Mouse (Mus musculus): ENCODE measurements at regions not wholly inside any gene's neighbourhood (a gene's known extent, or its start where the extent isn't known, plus 50 kb on each side); places are given as distances from the start of the nearest gene placed in this dataset.

GRCm38 (mm10) chr10:98703642-98704293, 210.4 kb upstream of the Atp2b1 start:
- 96% methylated on average over 2 of the region's 2 CpGs for WGBS
- H3K27ac ChIP-seq (ENCODE audit: insufficient read depth, low read length): no peak overlapping the region
- H3K4me1 ChIP-seq (ENCODE audit: control insufficient read depth, insufficient read depth, low read length): peaks cover 6% of the 10 kb centered on the region; the same call in 1 of the 2 replicates
- no peak for DNase-seq
- H3K4me3 ChIP-seq (replicated peaks; ENCODE audit: insufficient read depth, low read depth, low read length): no peak overlapping the region
- TF ChIP-seq CTCF (IDR thresholded peaks at IDR 0.05; ENCODE audit: borderline replicate concordance, insufficient read depth, low read depth, low read length) (no peak), POLR2A (IDR thresholded peaks at IDR 0.05; ENCODE audit: borderline replicate concordance, insufficient read depth, low read length) (no peak)
- H3K27me3 ChIP-seq (ENCODE audit: control insufficient read depth, insufficient read depth, low read length): no peaks in the 10 kb centered on the region

- 95% methylated on average over 6 of the region's 6 CpGs for WGBS
- peaks cover 6% of the 10 kb centered on the region; the same call in 1 of the 2 replicates for H3K4me1 ChIP-seq (ENCODE audit: control insufficient read depth, insufficient read depth, low read length)
- no peaks in the 10 kb centered on the region for H3K27me3 ChIP-seq (ENCODE audit: control insufficient read depth, insufficient read depth, low read length)
- H3K27ac ChIP-seq (ENCODE audit: insufficient read depth, low read length): no peak overlapping the region
- DNase-seq: no peak
- TF ChIP-seq POLR2A (IDR thresholded peaks at IDR 0.05; ENCODE audit: borderline replicate concordance, insufficient read depth, low read length) (no peak), CTCF (IDR thresholded peaks at IDR 0.05; ENCODE audit: borderline replicate concordance, insufficient read depth, low read depth, low read length) (no peak)
- no peak overlapping the region for H3K4me3 ChIP-seq (replicated peaks; ENCODE audit: insufficient read depth, low read depth, low read length)
Measured at GRCm38 (mm10) chr10:98704559-98704958, 209.6 kb upstream of the Atp2b1 start.

GRCm38 (mm10) chr10:98717856-98718255, 196.3 kb upstream of the Atp2b1 start:
- Histone ChIP-seq H3K4me3 (replicated peaks; ENCODE audit: insufficient read depth, low read depth, low read length) (no peak overlapping the region), H3K4me1 (ENCODE audit: control insufficient read depth, insufficient read depth, low read length) (no peaks in the 10 kb centered on the region), H3K27me3 (ENCODE audit: control insufficient read depth, insufficient read depth, low read length) (no peaks in the 10 kb centered on the region), H3K27ac (ENCODE audit: insufficient read depth, low read length) (no peak overlapping the region)
- TF ChIP-seq CTCF (IDR thresholded peaks at IDR 0.05; ENCODE audit: borderline replicate concordance, insufficient read depth, low read depth, low read length) (no peak), POLR2A (IDR thresholded peaks at IDR 0.05; ENCODE audit: borderline replicate concordance, insufficient read depth, low read length) (no peak)
- WGBS: 88% methylated on average over 4 of the region's 4 CpGs
- no peak for DNase-seq

DNA sequence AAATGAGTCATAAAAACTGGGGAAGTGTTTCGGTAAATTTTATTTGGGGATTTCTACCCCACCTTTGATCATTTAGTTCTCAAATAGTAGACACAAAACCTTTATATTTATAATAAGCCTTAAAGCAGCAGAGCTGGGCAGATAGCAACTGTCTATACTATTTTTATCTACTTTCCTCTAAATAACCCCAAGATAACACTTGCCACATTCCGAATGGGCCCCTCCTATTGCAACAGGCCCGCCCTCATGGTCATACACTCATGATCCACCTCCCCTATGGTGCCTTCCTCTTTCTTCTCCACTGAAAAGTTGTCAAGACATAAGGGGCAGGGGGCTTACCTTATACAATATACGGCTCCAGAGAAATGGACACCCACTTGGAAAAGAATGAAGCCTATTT, 195.5 kb upstream of the Atp2b1 start:
- Histone ChIP-seq H3K27ac (ENCODE audit: insufficient read depth, low read length) (no peak overlapping the region), H3K27me3 (ENCODE audit: control insufficient read depth, insufficient read depth, low read length) (no peaks in the 10 kb centered on the region), H3K4me3 (replicated peaks; ENCODE audit: insufficient read depth, low read depth, low read length) (no peak overlapping the region), H3K4me1 (ENCODE audit: control insufficient read depth, insufficient read depth, low read length) (no peaks in the 10 kb centered on the region)
- no peak for TF ChIP-seq POLR2A (IDR thresholded peaks at IDR 0.05; ENCODE audit: borderline replicate concordance, insufficient read depth, low read length)
- TF ChIP-seq CTCF (IDR thresholded peaks at IDR 0.05; ENCODE audit: borderline replicate concordance, insufficient read depth, low read depth, low read length): no peak
- no peak for DNase-seq
- WGBS: 95% methylated on average over 4 of the region's 4 CpGs

- WGBS: 74% methylated on average over 6 of the region's 6 CpGs
- no peak for DNase-seq
- Histone ChIP-seq H3K27ac (ENCODE audit: insufficient read depth, low read length) (no peak overlapping the region), H3K27me3 (ENCODE audit: control insufficient read depth, insufficient read depth, low read length) (no peaks in the 10 kb centered on the region), H3K4me1 (ENCODE audit: control insufficient read depth, insufficient read depth, low read length) (no peaks in the 10 kb centered on the region), H3K4me3 (replicated peaks; ENCODE audit: insufficient read depth, low read depth, low read length) (no peak overlapping the region)
- TF ChIP-seq POLR2A (IDR thresholded peaks at IDR 0.05; ENCODE audit: borderline replicate concordance, insufficient read depth, low read length) (no peak), CTCF (IDR thresholded peaks at IDR 0.05; ENCODE audit: borderline replicate concordance, insufficient read depth, low read depth, low read length) (no peak)
Measured at GRCm38 (mm10) chr10:98720256-98721005, 193.8 kb upstream of the Atp2b1 start.

- 94% methylated on average over 5 of the region's 5 CpGs for WGBS
- no peaks in the 10 kb centered on the region for H3K27me3 ChIP-seq (ENCODE audit: control insufficient read depth, insufficient read depth, low read length)
- H3K4me3 ChIP-seq (replicated peaks; ENCODE audit: insufficient read depth, low read depth, low read length): no peak overlapping the region
- H3K4me1 ChIP-seq (ENCODE audit: control insufficient read depth, insufficient read depth, low read length): no peaks in the 10 kb centered on the region
- no peak for DNase-seq
- no peak for TF ChIP-seq CTCF (IDR thresholded peaks at IDR 0.05; ENCODE audit: borderline replicate concordance, insufficient read depth, low read depth, low read length)
- no peak for TF ChIP-seq POLR2A (IDR thresholded peaks at IDR 0.05; ENCODE audit: borderline replicate concordance, insufficient read depth, low read length)
- H3K27ac ChIP-seq (ENCODE audit: insufficient read depth, low read length): no peak overlapping the region
Measured at GRCm38 (mm10) chr10:98725110-98725509, 189.1 kb upstream of the Atp2b1 start.

- Histone ChIP-seq H3K4me3 (replicated peaks; ENCODE audit: insufficient read depth, low read depth, low read length) (no peak overlapping the region), H3K27me3 (ENCODE audit: control insufficient read depth, insufficient read depth, low read length) (no peaks in the 10 kb centered on the region), H3K27ac (ENCODE audit: insufficient read depth, low read length) (no peak overlapping the region), H3K4me1 (ENCODE audit: control insufficient read depth, insufficient read depth, low read length) (no peaks in the 10 kb centered on the region)
- WGBS: 90% methylated on average over 4 of the region's 4 CpGs
- DNase-seq: no peak
- TF ChIP-seq CTCF (IDR thresholded peaks at IDR 0.05; ENCODE audit: borderline replicate concordance, insufficient read depth, low read depth, low read length): no peak
- no peak for TF ChIP-seq POLR2A (IDR thresholded peaks at IDR 0.05; ENCODE audit: borderline replicate concordance, insufficient read depth, low read length)
Measured at GRCm38 (mm10) chr10:98727130-98727529, 187.1 kb upstream of the Atp2b1 start.

All from cerebellum, adult 2 months (tissue).